Mouse (Mus musculus) hematopoietic multipotent progenitor cell, adult 10-12 weeks (in vitro differentiated cells): Measurements from ENCODE around the gene Mterf1a. TPM values are rescaled to one million over a fixed set of nuclear protein-coding genes. Genes with fewer than 3 reads are reported as not detected.

Source experiments
- polyA plus RNA-seq: library from polyadenylated mRNA; stranded (reverse); fragments of >175 nt; gene quantifications from 2 replicates; pipeline ENCODE4 v1.2.3, GENCODE M21; 2012; ENCODE audit warnings: low replicate concordance

The Mterf1a gene
- 0.61 and 0.73 TPM in 2 replicates for polyA plus RNA-seq

GRCm38 (mm10) chr5:3893459-3894293 is at the start of gene Mterf1a:
Mterf1a (minus strand) TSS chr5:3893933.

GRCm38 (mm10) chr5:3927801-3928689 is 34.3 kb upstream of the Mterf1a start, which contains the start of gene Akap9:
Akap9 (plus strand) TSS chr5:3928054.

GRCm38 (mm10) chr5:3845026-3845425 is 48.7 kb downstream of the Mterf1a start, which contains the start of gene Lrrd1:
Lrrd1 (plus strand) TSS chr5:3845173.

Other genes with a start within 250 kb of the Mterf1a start
- gene Tmbim7, start 242.8 kb downstream of the Mterf1a start, polyA plus RNA-seq, result not detected in 2 replicates
- 23.5 and 35.2 TPM in 2 replicates for gene Gatad1, start 236.7 kb downstream of the Mterf1a start, polyA plus RNA-seq
- gene Ankib1, start 91.0 kb downstream of the Mterf1a start, polyA plus RNA-seq, result 10.9 and 15.7 TPM in 2 replicates
- gene Krit1, start 90.7 kb downstream of the Mterf1a start, polyA plus RNA-seq, result 7.4 TPM in 2 replicates
- 0.07 TPM in 1 of 2 replicates, not detected in the other for gene Lrrd1, start 48.8 kb downstream of the Mterf1a start, polyA plus RNA-seq
- 42.5 and 74.7 TPM in 2 replicates for gene Akap9, start 34.1 kb upstream of the Mterf1a start, polyA plus RNA-seq
- 20.6 and 21.3 TPM in 2 replicates for gene Cyp51, start 210.8 kb upstream of the Mterf1a start, polyA plus RNA-seq